Mouse (Mus musculus) midbrain, postnatal 0 days (tissue): ENCODE data around the gene Fam98b. TPM values are rescaled to one million over a fixed set of nuclear protein-coding genes. Genes with fewer than 3 reads are reported as not detected.

Experiments
- ATAC-seq: fragments of 200-750 bp; cut with Nextera tagmentation; 2 replicates; pipeline ENCODE4 v1.8.0; 2017; ENCODE audit warnings: moderate number of reproducible peaks, mild to moderate bottlenecking, moderate TSS enrichment, moderate library complexity; ENCODE audit not compliant: low FRiP score
- DNase-seq: peaks from one replicate; pipeline ENCODE4 v3.0.0-alpha.2; 2015; ENCODE audit warnings: low spot score
- H3K27ac ChIP-seq: fragments of 300-500 bp; sonication (generic); 2 replicates; pipeline ENCODE4 v1.5.1; 2014; ENCODE audit warnings: low read depth, mild to moderate bottlenecking, low read length, mixed read lengths
- H3K27me3 ChIP-seq: fragments of 300-500 bp; sonication (generic); 2 replicates; pipeline ENCODE4 v1.6.1; 2014; ENCODE audit warnings: low read length, control low read depth, mixed read lengths; ENCODE audit not compliant: insufficient read depth
- H3K36me3 ChIP-seq: fragments of 300-500 bp; sonication (generic); 2 replicates; pipeline ENCODE4 v1.6.1; 2014; ENCODE audit warnings: low read length, control low read depth, mixed read lengths; ENCODE audit not compliant: insufficient read depth
- H3K4me1 ChIP-seq: fragments of 300-500 bp; sonication (generic); 2 replicates; pipeline ENCODE4 v1.6.1; 2014; ENCODE audit warnings: mild to moderate bottlenecking, control low read depth, antibody characterized with exemption, low read length, mixed read lengths; ENCODE audit not compliant: insufficient read depth
- H3K4me2 ChIP-seq: fragments of 300-500 bp; sonication (generic); 2 replicates; pipeline ENCODE4 v1.6.1; 2014; ENCODE audit warnings: low read depth, mild to moderate bottlenecking, low read length, mixed read lengths; ENCODE audit not compliant: poor library complexity, severe bottlenecking
- H3K4me3 ChIP-seq: fragments of 300-500 bp; sonication (generic); 2 replicates; pipeline ENCODE4 v1.5.1; 2014; ENCODE audit warnings: low read depth, mild to moderate bottlenecking, low read length, moderate library complexity
- H3K9ac ChIP-seq: fragments of 300-500 bp; sonication (generic); replicated peaks from 2 replicates; pipeline ENCODE4 v1.6.1; 2014; ENCODE audit warnings: mild to moderate bottlenecking, low read length, moderate library complexity, mixed read lengths; ENCODE audit not compliant: poor library complexity, severe bottlenecking
- H3K9me3 ChIP-seq: fragments of 300-500 bp; sonication (generic); 2 replicates; pipeline ENCODE4 v1.6.1; 2016; ENCODE audit warnings: low read length, control low read depth
- CTCF ChIP-seq: IDR thresholded peaks from 2 replicates; pipeline ENCODE4 v1.5.1; 2016; ENCODE audit warnings: antibody characterized with exemption, mild to moderate bottlenecking
- WGBS: fragments of 180-500 bp; shearing (Covaris S2); extraction: QIAGEN DNeasy Blood & Tissue Kit; methylation state at CpG from one replicate; pipeline ENCODE4 v1.1.7; 2014; 5-methylcytosine and 5-hydroxymethylcytosine counted together
- polyA plus RNA-seq: library from polyadenylated mRNA; unstranded; fragments of >200 nt; fragmentation: Nextera tagmentation; extraction: Ambion mirVana; gene quantifications from 2 replicates; pipeline ENCODE4 v1.2.1, GENCODE M21; 2015
- total RNA-seq: library from RNA; depleted of rRNA; stranded (reverse); fragments of >200 nt; gene quantifications from 2 replicates; pipeline ENCODE4 v1.2.3, GENCODE M21; 2014

The Fam98b gene
- total and polyA plus RNA-seq, 2 experiments from 2014 or later: 10.0 to 12.4 TPM

GRCm38 (mm10) chr2:117262184-117262583 is 12.6 kb downstream of the Fam98b start:
- ATAC-seq: no peak
- H3K27me3 ChIP-seq: no peaks in the 10 kb centered on the region
- DNase-seq: no peak
- peaks cover 14% of the 10 kb centered on the region for H3K36me3 ChIP-seq
- no peak overlapping the region for H3K27ac ChIP-seq
- no peak overlapping the region for H3K4me2 ChIP-seq
- WGBS: 91% methylated on average over 5 of the region's 5 CpGs
- no peak overlapping the region for H3K4me3 ChIP-seq
- no peaks in the 10 kb centered on the region for H3K9me3 ChIP-seq
- H3K4me1 ChIP-seq: no peaks in the 10 kb centered on the region
- H3K9ac ChIP-seq: no peak overlapping the region
- no peak for TF ChIP-seq CTCF

- ATAC-seq: peak; percentile 49
- TF ChIP-seq CTCF: peak; percentile 95
- DNase-seq: peak; percentile 54
Observed at GRCm38 (mm10) chr2:117263786-117264408, 14.4 kb downstream of the Fam98b start.

GRCm38 (mm10) chr2:117288291-117288690 is 38.8 kb downstream of the Fam98b start:
- H3K27ac ChIP-seq: no peak overlapping the region
- WGBS: 85% methylated on average over 7 of the region's 7 CpGs
- H3K4me2 ChIP-seq: no peak overlapping the region
- no peak overlapping the region for H3K4me3 ChIP-seq
- H3K27me3 ChIP-seq: no peaks in the 10 kb centered on the region
- ATAC-seq (no peak), DNase-seq (peak; percentile 43)
- TF ChIP-seq CTCF: no peak
- no peaks in the 10 kb centered on the region for H3K4me1 ChIP-seq
- no peaks in the 10 kb centered on the region for H3K36me3 ChIP-seq
- no peak overlapping the region for H3K9ac ChIP-seq
- H3K9me3 ChIP-seq: no peaks in the 10 kb centered on the region

More at GRCm38 (mm10) chr2:117263786-117264408, 14.4 kb downstream of the Fam98b start:
- peaks cover 17% of the 10 kb centered on the region for H3K36me3 ChIP-seq
- H3K27ac ChIP-seq: no peak overlapping the region
- no peaks in the 10 kb centered on the region for H3K27me3 ChIP-seq
- no peak overlapping the region for H3K4me3 ChIP-seq
- H3K4me2 ChIP-seq: no peak overlapping the region
- no peaks in the 10 kb centered on the region for H3K9me3 ChIP-seq
- H3K9ac ChIP-seq: no peak overlapping the region
- 69% methylated on average over 11 of the region's 11 CpGs for WGBS
- H3K4me1 ChIP-seq: no peaks in the 10 kb centered on the region

GRCm38 (mm10) chr2:117299596-117300448 is 50.3 kb downstream of the Fam98b start:
- H3K36me3 ChIP-seq: no peaks in the 10 kb centered on the region
- ATAC-seq: no peak
- 89% methylated on average over 16 of the region's 16 CpGs for WGBS
- DNase-seq: no peak
- no peak overlapping the region for H3K4me2 ChIP-seq
- no peak overlapping the region for H3K9ac ChIP-seq
- H3K27me3 ChIP-seq: no peaks in the 10 kb centered on the region
- no peak overlapping the region for H3K4me3 ChIP-seq
- no peak for TF ChIP-seq CTCF
- H3K9me3 ChIP-seq: no peaks in the 10 kb centered on the region
- no peak overlapping the region for H3K27ac ChIP-seq
- no peaks in the 10 kb centered on the region for H3K4me1 ChIP-seq

- ATAC-seq: no peak
- 95% methylated on average over 12 of the region's 12 CpGs for WGBS
- TF ChIP-seq CTCF: no peak
Observed at GRCm38 (mm10) chr2:117303391-117304350, 54.1 kb downstream of the Fam98b start.

More at GRCm38 (mm10) chr2:117303391-117304350, 54.1 kb downstream of the Fam98b start:
- Histone ChIP-seq H3K4me3 (no peak overlapping the region), H3K9me3 (no peaks in the 10 kb centered on the region), H3K4me2 (no peak overlapping the region), H3K36me3 (no peaks in the 10 kb centered on the region), H3K4me1 (no peaks in the 10 kb centered on the region), H3K27ac (no peak overlapping the region), H3K27me3 (no peaks in the 10 kb centered on the region), H3K9ac (no peak overlapping the region)
- no peak for DNase-seq
